Mouse (Mus musculus) skeletal muscle tissue, adult 2 months (tissue): Measurements from ENCODE around the gene Olfr1443.
"Not testable (repeated sequence)": the region's sequence is repeated elsewhere in the genome, so short reads cannot be mapped to it uniquely, and the experiment has no call there.

Experiments used
- DNase-seq: peaks from one replicate; pipeline ENCODE4 v3.0.0-alpha.2; 2012; ENCODE audit warnings: low read depth, low spot score

Olfr1443 gene

DNA sequence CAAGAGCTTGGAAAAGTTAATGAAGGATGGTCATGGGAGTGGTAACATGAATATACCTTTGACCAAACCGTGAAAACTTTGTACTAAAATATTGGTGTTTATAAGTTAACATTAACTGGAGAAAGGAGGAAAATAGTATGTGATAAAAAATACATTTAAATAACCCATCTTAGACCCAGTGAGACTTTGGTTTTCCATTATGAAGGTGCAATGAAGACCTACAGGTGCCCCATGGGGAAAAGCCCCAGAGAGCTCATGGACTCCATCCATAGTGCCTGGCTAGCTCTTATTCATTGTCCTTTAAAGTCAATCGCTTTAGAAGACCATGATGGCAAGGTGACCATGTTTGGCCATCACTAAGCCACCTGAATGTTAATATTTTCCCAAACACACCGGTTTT lies at the start of gene Olfr1443:
TSS of gene Olfr1443 (plus strand) at position 301 of the 400 bp plus-strand sequence.
- DNase-seq: no peak

DNA sequence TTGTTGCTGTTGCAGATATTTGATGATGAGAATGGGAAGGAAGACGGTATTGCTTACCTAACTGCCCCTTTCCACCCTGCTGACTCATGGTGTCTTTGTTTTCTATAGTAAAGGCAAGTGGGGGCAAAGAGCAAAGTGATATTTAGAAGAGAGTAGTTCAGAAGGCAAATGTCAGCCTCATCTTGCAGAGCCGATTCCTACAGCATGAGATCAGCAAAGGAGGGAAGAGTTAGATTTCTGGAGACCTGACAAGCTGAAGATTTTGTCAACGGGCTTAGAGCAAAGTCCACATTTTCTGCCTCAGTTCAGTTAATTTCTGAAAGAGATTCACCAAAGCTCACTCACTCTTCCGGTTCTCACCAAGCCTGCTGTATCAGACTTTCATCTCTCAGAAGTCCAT lies 44.7 kb upstream of the Olfr1443 start, which contains the start of gene Glyat:
TSS of gene Glyat (plus strand) at position 133 of the 400 bp plus-strand sequence.
- no peak for DNase-seq

DNA sequence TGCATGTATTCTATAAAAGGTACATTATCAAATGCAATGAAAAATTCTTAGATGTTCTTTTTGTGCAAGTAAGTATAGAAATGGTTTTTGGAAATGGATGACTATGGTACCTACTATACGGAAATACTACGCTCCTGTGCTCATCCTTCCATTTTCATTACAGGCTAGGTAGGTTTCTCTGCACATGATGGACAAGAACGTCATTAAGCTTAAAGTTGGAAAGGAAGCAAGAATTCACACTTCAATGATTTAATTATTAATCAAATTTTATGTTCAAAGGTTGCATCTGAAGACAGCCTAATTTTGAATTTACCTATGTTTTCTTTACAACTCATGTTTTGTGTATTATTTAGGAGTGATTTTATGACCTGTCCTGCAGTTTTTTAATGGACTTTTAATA lies 43.7 kb upstream of the Olfr1443 start:
- no peak for DNase-seq

DNA sequence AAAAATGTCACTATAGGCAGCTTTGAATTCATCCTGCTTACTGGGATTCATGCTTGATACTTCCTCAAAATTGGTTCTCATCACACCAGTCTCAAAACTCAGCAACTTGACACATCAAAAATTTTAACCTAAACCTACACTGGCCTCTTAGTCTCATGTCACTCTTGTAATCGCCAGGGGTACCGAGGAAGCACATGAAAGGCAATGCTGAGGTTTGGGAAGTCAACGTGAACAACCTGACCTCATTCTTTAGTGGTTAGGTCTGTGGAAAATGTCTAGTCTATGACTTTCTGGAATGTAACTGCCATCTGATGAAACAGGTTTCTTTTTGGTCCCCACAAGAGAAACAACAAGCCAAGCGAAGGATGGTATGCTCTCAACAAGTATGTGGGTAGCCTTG lies 42.9 kb upstream of the Olfr1443 start:
- DNase-seq: no peak

DNA sequence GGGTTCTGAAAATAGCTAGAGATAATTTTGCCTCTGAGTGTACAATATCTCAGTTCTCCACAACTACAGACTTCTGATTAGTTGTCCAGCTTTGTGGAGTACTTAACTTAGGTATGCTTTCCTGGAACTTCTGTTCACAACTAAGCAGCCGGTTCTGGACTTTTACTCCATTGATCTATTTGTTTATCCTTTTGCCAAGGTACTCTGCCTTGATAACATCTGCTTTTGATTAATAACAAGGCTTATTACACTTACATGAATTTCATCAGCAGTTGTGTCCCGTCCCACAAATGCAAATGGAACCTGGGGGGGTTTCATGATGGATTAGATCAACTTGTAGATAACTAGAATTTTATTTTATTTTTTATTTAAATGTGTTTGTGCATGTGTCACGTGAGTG lies 41.0 kb upstream of the Olfr1443 start:
- DNase-seq: no peak

DNA sequence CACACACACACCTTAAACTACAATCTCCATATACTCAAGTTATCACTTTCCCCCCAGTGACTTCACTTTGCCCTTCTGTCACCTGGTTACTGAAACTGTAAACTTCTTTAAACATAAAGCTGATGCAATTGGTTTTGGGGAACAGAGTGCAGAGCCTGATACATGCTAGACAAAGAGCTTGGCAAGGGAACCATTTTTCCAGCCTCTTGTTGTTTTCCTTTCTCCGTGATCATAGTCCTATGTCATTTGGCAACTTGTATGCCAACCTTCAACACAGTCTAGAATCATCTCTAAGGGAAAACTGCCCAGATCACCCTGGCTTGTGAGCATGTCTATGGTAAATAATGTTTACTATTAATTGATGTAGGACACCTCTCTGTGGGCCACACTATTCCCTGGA lies 39.9 kb upstream of the Olfr1443 start:
- DNase-seq: no peak

DNA sequence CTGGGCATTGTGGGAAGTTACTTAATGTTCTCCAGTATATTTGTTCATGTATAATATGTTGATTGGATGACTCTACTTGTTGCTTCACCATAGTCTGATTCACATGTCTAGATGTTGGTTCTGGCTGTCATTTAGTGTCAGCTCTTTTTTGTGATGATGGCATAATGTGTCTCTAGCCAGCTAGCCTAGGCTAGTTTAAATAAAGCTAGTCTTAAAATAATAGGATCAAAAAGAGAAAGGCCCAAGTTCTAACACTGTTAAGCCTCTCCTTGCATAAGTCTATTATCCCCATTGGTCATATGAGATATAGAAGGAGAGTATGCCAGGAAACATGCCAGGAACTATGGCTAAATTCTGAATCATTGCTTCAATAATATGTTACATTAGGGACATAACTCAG lies 28.4 kb upstream of the Olfr1443 start:
- no peak for DNase-seq

DNA sequence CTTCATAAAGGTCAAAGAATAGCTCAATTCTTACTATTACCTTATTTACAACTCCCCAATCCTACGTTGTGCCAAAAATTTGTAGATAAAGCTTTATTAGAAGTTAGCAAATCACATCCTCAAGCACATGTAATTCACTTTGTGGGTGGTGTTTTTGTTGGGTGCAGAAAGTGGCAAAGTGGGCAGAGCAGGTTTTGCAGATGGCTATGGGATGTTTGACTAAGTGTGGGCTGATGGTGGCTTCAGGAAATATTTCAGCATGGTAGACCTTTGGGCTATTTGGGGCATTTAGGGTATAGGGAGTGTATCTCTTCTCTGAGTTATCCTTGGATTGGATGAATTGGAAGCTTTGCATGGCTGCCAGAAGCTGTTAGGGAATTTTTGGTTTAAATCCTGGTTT lies 11.8 kb upstream of the Olfr1443 start:
- DNase-seq: no peak

DNA sequence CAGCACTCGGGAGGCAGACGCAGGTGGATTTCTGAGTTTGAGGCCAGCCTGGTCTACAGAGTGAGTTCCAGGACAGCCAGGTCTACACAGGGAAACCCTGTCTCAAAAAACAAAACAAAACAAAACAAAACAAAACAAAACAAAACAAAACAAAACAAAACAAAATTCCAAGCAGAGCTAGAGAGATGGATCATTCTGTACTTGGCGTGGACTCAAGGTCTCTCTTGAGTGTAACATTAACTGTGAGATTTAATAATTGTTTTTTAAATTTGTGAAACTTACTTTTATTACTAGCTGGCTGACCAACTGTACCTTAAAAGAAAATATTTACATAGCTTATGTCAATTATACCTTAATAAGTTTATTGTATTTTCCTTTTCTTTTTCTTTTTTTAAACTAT lies 9.3 kb upstream of the Olfr1443 start:
- not testable (repeated sequence) for DNase-seq

DNA sequence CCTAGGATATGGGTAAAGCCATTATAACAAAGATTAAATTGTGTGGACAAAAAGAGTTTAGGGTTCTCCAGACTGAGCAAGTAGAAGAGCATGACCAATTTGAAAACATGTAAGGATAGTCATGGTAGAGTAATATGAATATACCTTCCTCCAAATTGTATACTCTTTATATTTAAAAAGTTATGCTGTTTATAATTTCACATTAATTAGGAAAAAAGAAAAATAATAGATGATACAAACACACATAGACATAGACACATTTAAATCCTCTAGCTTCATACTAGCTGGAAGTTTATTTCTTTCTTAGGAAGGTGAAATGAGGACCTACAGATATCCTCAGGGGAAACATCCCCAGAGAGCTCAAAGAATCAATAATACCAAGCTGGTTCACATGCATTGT lies 7.8 kb upstream of the Olfr1443 start, which contains the start of gene Olfr1442:
TSS of gene Olfr1442 (plus strand) at position 301 of the 400 bp plus-strand sequence.
- no peak for DNase-seq

DNA sequence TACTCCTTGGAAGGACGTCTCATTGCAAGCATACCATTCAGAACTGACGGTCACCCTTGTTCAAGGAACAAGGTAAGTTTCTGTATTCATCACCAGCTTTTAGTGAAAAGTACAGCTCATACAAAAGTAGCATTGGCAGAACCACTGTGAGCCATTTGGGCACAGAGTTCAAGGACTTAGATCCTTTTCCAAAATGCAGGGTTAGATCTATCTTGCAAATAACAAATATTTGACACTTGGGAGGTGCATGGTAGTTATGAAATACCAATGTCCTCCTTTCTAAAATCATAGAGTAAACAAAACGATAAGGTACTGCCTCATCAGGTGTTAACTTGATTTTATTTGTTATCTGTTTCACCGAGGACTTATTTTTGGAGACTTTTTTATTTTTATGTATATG lies 6.9 kb upstream of the Olfr1443 start:
- no peak for DNase-seq

DNA sequence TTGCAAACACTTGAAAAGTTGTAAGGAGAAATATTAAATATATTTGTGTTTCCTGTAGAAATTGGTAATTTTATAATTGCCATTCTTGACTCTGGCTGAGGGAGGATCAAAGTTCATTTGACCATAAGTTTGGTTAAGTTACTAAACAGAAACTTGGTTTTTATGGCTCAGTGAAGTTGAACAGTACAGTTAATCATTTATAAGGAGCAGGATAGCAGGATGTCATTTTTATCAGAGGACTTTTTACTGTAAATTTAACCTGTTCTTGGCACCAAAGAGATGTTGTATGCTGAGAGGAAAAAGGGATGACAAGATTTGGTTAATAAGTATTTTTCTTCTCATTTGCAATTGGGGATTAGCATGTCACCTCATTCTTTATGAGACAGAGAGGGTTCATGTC lies 6.7 kb downstream of the Olfr1443 start:
- DNase-seq: no peak

DNA sequence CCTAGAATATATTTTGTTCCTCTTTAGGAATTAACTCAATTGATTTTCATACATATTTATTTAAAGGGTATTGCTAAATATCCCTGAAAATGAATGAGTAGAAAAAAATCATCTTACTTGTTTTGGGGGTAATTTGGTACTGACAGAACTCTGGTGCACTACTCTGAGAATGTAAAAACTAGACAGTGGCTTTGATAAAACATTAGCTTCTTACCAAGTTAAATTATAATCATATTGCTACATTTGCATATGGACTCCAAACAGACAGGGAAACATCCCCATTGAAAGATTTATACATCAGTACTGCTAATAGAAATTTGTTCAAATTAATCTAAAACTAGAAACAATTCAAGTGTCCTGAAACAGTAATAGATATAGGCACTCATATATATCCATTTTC lies 7.3 kb downstream of the Olfr1443 start:
- no peak for DNase-seq

DNA sequence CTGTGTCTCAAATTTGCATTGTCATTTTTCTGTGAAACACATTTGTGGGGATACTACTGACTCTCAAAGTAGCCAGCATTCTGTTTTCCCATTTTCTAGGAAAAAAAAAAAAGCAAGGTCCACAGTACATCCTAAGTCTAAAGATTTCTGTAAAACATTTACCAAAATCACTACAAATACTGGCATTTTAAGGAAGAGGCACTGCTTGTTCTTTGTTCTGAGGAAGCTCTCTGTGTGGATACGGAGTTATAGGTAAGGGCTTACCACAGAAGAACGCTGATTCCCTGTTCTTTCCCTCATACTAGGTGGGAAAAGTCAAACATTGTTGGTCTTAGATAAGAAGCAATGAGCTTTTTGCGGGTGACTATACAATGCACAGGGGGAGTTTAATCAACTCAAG lies 17.7 kb downstream of the Olfr1443 start, which contains the start of gene Keg1:
TSS of gene Keg1 (plus strand) at position 197 of the 400 bp plus-strand sequence.
- DNase-seq: no peak

DNA sequence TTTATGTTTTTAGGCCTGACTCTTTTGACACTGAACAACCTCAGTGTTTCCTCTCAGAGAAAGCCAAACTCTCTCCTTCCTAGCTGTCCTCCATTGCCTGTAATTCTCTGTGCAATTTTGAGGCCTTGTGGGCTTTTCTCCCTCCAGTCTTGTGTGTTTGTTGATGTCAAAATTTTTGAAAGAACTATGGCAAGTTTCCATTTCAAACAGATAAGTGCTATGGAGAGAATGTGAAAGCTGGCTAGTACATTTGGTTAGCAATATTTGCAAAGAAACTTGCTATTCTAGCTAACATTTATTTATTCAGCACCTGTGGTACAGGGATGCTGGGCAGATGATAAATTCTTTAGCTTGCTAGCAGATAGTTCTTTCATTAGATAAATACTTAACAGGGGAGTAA lies 18.3 kb downstream of the Olfr1443 start:
- no peak for DNase-seq

DNA sequence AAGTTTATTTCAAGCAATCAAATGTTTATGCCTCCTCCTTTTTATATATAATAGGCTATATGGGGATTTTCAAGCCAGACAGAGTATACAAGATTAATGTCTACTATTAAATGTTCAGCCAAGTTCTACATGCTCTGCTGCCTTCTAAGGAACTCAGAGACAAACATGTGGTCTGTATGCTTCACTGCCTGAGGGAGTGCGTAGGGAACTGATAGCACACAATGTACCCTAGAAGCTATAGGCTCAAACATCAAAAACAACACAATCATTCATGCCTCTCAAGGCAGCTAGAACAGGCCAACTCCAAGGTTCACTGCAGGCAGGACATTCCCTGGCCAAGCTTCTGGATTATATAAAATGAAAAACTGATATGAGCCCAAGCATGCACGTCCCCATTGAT lies 30.5 kb downstream of the Olfr1443 start:
- no peak for DNase-seq

DNA sequence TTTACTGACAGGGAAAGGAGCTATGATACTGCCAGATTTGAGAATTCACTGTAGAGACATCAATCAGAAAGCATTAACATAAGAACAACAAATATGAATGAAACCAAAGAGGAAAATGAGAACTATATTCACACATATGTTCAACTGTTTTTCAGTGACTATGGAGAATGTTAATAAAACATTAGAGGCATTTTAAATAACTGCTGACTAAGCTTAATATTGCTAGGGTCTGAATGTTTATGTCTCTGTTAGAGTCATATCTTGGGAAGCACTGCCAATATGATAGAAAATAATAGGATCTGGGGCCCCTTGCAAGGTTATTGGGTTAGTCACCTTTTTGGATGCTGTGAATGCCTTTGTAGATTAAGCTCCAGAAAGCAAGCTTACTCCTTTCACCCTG lies 31.1 kb downstream of the Olfr1443 start:
- DNase-seq: no peak

DNA sequence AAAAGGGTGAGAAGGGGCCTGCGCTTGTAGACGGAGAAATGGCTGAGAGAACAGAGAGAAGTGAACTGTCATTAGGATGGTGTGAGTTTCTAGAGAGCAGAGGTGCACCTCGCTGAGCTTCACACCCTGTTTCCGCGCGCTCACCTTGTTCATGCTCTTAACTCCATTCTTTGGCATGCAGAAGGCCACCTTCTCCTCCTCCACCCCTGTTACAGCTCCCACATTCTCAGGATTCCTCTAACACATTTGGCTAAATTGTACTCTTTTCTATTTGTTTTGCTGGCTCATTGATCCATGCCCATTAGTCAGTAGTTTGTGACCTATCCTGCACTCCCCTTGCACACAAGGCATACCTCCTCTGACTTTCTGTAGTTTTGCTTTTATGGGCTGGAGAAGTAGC lies 41.3 kb downstream of the Olfr1443 start:
- DNase-seq: no peak

DNA sequence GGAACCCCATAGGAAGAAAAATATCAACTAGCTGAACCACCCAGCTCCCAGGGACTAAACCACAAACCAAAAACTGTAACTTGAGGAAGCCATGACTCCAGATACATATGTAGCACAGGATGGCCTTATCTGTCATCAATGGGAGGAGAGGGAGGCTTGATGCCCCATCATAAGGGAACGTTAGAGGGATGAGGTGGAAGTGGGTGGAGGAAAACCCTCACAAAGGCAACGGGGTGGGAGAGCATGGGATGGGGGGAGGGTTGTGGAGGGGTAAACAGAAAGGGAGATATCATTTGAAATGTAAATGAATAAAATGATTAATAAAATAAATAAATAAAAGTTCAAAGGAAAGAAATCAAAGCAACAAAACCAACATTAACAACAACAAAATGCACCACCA lies 42.6 kb downstream of the Olfr1443 start:
- DNase-seq: no peak

DNA sequence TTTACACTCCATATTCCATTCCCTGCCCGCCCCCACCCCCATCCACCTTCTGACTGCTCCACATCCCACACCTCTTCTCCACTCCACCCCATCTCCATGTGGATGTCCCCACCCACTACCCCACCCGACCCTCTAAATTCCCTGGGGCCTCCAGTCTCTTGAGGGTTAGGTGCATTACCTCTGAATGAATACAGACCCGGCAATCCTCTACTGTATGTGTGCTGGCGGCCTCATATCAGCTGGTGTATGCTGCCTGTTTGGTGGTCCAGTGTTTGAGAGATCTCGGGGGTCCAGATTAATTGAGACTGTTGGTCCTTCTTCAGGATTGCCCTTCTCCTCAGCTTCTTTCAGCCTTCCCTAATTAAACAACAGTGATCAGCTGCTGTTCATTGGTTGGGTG lies 43.0 kb downstream of the Olfr1443 start:
- DNase-seq: not testable (repeated sequence)

DNA sequence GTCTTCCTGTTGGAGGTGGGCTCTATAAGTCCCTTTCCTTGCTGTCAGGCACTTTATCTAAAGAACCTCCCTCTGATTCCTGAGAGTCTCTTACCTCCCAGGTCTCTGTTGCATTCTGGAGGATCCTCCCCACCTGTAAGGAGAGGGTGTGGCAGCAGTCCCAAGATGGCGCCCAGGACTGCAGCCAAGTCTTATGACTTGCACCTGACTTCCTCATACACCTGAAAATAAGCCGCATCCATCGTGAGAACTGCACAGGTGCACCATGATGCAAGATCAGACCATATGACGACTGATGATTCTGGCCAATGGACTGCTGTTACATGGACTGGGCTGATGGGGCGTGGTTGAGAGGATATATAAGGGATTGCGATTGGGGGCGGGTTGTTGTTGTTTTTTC lies 43.7 kb downstream of the Olfr1443 start:
- DNase-seq: not testable (repeated sequence)

DNA sequence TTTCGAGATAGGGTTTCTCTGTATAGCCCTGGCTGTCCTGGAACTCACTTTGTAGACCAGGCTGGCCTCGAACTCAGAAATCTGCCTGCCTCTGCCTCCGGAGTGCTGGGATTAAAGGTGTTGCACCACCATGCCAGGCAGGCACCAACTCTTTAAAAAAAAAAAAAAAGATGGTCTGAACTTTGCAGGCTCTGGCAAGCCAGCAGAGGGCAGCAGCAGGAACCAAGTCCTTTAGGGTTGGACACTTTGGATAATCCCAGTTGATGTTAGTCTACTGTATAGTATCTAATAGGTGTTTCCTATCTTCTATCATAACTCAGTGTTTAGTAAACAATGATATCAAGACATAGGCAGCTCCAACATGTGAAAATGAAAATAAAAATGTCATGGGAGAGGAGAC lies 44.4 kb downstream of the Olfr1443 start:
- peak; percentile 11 for DNase-seq

DNA sequence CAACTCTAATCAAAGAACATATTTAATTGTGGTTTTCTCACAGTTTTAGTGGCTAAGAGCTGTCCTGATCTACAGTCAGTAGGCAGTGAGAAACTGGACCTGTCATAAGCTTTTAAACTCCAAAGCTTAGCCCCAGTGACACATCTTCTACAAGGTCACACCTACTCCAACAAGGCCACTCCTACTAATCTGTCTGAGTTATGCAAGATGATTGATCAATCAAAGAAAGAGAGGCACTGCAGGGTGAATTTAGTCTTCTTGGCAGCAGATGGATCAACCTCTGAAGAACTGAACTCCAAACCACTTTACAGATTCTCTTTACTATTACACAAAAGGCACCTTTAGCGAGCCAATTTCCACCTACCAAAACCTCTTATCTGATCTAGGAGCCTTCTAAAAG lies 47.9 kb downstream of the Olfr1443 start:
- DNase-seq: no peak

DNA sequence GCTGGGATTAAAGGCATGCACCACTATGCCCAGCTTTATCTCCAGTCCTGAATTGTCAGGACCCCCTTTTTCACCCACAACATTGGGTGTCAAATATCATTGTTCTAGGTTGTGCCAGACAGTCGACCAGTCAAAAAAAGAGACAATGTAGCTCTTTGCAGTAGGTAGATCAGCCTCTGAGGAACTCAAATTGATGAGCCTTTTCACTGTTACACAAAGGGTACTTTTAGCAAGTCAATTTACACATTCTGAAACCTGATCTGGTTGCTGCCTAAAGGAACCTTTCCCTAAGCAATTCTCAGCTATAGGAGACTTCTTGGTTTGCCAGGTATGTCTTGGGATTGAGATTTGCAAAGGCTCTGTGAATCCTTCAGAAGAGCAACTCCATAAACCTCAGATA lies 53.1 kb downstream of the Olfr1443 start:
- no peak for DNase-seq
